Mouse (Mus musculus): ENCODE measurements around the gene Bard1. TPM values are rescaled to one million over a fixed set of nuclear protein-coding genes. Genes with fewer than 3 reads are reported as not detected.

Bard1 gene
- polyA plus RNA-seq, 1 experiment from 2014 or later: 1.8 TPM

DNA sequence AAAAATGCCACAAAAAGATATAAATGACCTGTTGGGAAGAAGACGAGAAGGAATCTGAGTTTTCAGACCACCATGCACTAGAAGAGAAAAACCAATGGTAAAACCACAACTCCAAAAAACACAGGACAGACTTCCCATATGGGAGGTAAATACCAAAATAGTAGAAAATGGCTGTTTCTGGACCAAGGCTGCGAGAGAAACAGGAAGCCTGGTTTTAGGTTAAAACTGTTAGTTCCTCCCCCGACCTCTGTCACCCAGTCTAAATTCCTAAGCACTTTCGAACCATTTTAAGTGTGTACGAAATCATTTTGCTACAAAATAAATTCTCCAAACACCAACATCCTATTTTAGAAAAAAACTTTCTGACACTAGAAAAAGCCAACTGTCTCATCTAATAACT is 80.2 kb downstream of the Bard1 start:
- no peak overlapping the region for H3K4me2 ChIP-seq (ENCODE audit: low read depth, low read length)
- ATAC-seq (ENCODE audit: low read depth): no peak
- H3K4me1 ChIP-seq (ENCODE audit: control insufficient read depth, low read depth, low read length): no peaks in the 10 kb centered on the region
- H3K36me3 ChIP-seq (ENCODE audit: control insufficient read depth, insufficient read depth): peaks cover 6% of the 10 kb centered on the region
- H3K9me3 ChIP-seq (replicated peaks; ENCODE audit: control insufficient read depth, low read length): no peaks in the 10 kb centered on the region
- no peaks in the 10 kb centered on the region for H3K27me3 ChIP-seq (ENCODE audit: control insufficient read depth, insufficient read depth, low read depth, low read length)
- no peak overlapping the region for H3K27ac ChIP-seq (ENCODE audit: low read length)
- H3K4me3 ChIP-seq (ENCODE audit: low read depth, low read length): no peak overlapping the region
- H3K9ac ChIP-seq (ENCODE audit: low read depth, low read length): no peak overlapping the region
- 26% methylated on average over 5 of the region's 5 CpGs for WGBS (ENCODE audit: insufficient replicate concordance)

DNA sequence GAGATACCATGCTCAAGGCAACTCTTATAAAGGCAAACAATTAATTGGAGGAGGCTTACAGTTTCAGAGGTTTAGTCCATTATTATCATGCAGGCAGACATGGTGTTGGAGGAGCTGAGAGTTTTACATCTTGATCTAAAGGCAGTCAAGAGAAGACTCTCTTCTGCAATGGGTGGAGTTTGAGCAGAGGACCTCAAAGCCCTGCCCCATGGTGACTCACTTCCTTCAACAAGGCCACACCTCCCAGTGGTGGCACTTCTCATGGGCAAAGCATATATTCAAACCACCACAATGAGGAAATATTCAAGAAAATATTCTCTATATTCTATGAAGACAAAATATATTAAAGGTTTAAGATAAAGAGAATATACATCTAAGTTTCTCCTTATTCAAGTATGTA is 88.6 kb downstream of the Bard1 start:
- H3K27me3 ChIP-seq (ENCODE audit: control insufficient read depth, insufficient read depth, low read depth, low read length): no peaks in the 10 kb centered on the region
- no peak overlapping the region for H3K27ac ChIP-seq (ENCODE audit: low read length)
- no peak for ATAC-seq (ENCODE audit: low read depth)
- no peaks in the 10 kb centered on the region for H3K36me3 ChIP-seq (ENCODE audit: control insufficient read depth, insufficient read depth)
- H3K4me1 ChIP-seq (ENCODE audit: control insufficient read depth, low read depth, low read length): no peaks in the 10 kb centered on the region
- H3K4me2 ChIP-seq (ENCODE audit: low read depth, low read length): no peak overlapping the region
- H3K9me3 ChIP-seq (replicated peaks; ENCODE audit: control insufficient read depth, low read length): no peaks in the 10 kb centered on the region
- no peak overlapping the region for H3K9ac ChIP-seq (ENCODE audit: low read depth, low read length)
- H3K4me3 ChIP-seq (ENCODE audit: low read depth, low read length): no peak overlapping the region

GRCm38 (mm10) chr1:71005998-71006397 is 96.9 kb downstream of the Bard1 start:
- no peaks in the 10 kb centered on the region for H3K4me1 ChIP-seq (ENCODE audit: control insufficient read depth, low read depth, low read length)
- no peak for ATAC-seq (ENCODE audit: low read depth)
- 50% methylated on average over 6 of the region's 6 CpGs for WGBS (ENCODE audit: insufficient replicate concordance)

DNA sequence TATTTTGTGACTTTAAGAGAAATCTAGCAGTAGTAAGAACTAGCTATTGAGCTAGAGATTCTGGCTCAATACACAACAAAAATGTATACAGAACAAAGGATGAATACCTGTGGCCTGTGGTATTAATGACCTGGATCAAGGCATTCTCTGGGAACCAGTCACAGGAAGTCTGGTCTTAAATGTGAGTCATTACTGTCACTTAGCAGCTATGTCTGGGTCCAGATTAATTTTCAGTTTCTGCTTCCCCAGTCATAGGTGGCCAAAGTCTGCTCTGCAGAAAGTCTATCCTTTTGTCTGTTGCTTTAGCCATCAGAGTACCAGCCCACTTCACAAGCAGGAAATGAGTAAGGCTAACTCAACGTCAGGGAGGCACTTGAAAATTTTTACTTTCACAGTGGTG is 98.8 kb downstream of the Bard1 start:
- Histone ChIP-seq H3K9me3 (replicated peaks; ENCODE audit: control insufficient read depth, low read length) (no peaks in the 10 kb centered on the region), H3K27ac (ENCODE audit: low read length) (no peak overlapping the region), H3K4me1 (ENCODE audit: control insufficient read depth, low read depth, low read length) (no peaks in the 10 kb centered on the region), H3K4me3 (ENCODE audit: low read depth, low read length) (no peak overlapping the region), H3K27me3 (ENCODE audit: control insufficient read depth, insufficient read depth, low read depth, low read length) (no peaks in the 10 kb centered on the region), H3K4me2 (ENCODE audit: low read depth, low read length) (no peak overlapping the region), H3K36me3 (ENCODE audit: control insufficient read depth, insufficient read depth) (no peaks in the 10 kb centered on the region), H3K9ac (ENCODE audit: low read depth, low read length) (no peak overlapping the region)
- no peak for ATAC-seq (ENCODE audit: low read depth)
- WGBS (ENCODE audit: insufficient replicate concordance): 9% methylated on average over 1 of the region's 1 CpGs

More at GRCm38 (mm10) chr1:71005998-71006397, 96.9 kb downstream of the Bard1 start:
- H3K9ac ChIP-seq (ENCODE audit: low read depth, low read length): no peak overlapping the region
- H3K4me2 ChIP-seq (ENCODE audit: low read depth, low read length): no peak overlapping the region
- no peaks in the 10 kb centered on the region for H3K27me3 ChIP-seq (ENCODE audit: control insufficient read depth, insufficient read depth, low read depth, low read length)
- H3K27ac ChIP-seq (ENCODE audit: low read length): no peak overlapping the region
- no peaks in the 10 kb centered on the region for H3K9me3 ChIP-seq (replicated peaks; ENCODE audit: control insufficient read depth, low read length)
- no peak overlapping the region for H3K4me3 ChIP-seq (ENCODE audit: low read depth, low read length)
- H3K36me3 ChIP-seq (ENCODE audit: control insufficient read depth, insufficient read depth): no peaks in the 10 kb centered on the region

- no peaks in the 10 kb centered on the region for H3K9me3 ChIP-seq (replicated peaks; ENCODE audit: control insufficient read depth, low read length)
- 20% methylated on average over 1 of the region's 1 CpGs for WGBS (ENCODE audit: insufficient replicate concordance)
These were observed 99.2 kb downstream of the Bard1 start for GRCm38 (mm10) chr1:71003741-71004140.

GRCm38 (mm10) chr1:70997377-70997993 is 105.5 kb downstream of the Bard1 start:
- Histone ChIP-seq H3K9ac (ENCODE audit: low read depth, low read length) (no peak overlapping the region), H3K36me3 (ENCODE audit: control insufficient read depth, insufficient read depth) (no peaks in the 10 kb centered on the region), H3K4me3 (ENCODE audit: low read depth, low read length) (no peak overlapping the region), H3K4me2 (ENCODE audit: low read depth, low read length) (no peak overlapping the region), H3K9me3 (replicated peaks; ENCODE audit: control insufficient read depth, low read length) (no peaks in the 10 kb centered on the region), H3K4me1 (ENCODE audit: control insufficient read depth, low read depth, low read length) (no peaks in the 10 kb centered on the region), H3K27me3 (ENCODE audit: control insufficient read depth, insufficient read depth, low read depth, low read length) (no peaks in the 10 kb centered on the region), H3K27ac (ENCODE audit: low read length) (no peak overlapping the region)
- ATAC-seq (ENCODE audit: low read depth): no peak
- WGBS (ENCODE audit: insufficient replicate concordance): 62% methylated on average over 10 of the region's 10 CpGs

More at GRCm38 (mm10) chr1:71003741-71004140, 99.2 kb downstream of the Bard1 start:
- no peak for ATAC-seq (ENCODE audit: low read depth)
- Histone ChIP-seq H3K4me3 (ENCODE audit: low read depth, low read length) (no peak overlapping the region), H3K36me3 (ENCODE audit: control insufficient read depth, insufficient read depth) (no peaks in the 10 kb centered on the region), H3K27ac (ENCODE audit: low read length) (no peak overlapping the region), H3K4me1 (ENCODE audit: control insufficient read depth, low read depth, low read length) (no peaks in the 10 kb centered on the region), H3K27me3 (ENCODE audit: control insufficient read depth, insufficient read depth, low read depth, low read length) (no peaks in the 10 kb centered on the region), H3K4me2 (ENCODE audit: low read depth, low read length) (no peak overlapping the region), H3K9ac (ENCODE audit: low read depth, low read length) (no peak overlapping the region)

DNA sequence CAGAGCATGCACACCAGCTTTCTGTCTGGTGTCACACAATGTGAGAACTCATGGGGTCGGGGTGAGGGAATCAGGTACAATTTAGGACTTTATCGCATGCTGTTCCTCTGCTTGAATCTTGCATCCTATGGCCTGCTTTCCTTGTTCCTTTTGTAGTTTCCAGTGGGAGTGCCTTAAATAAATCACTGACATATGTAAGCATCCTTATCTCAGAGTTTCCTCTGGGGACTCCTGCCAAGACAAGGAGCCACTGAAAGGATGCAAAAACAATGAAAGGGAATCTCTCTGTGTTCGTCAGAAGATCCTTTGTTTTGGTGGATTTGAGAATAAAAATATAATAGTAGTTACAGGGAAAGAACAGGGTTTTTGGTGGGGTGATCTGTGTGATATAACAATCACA is 106.2 kb downstream of the Bard1 start:
- H3K36me3 ChIP-seq (ENCODE audit: control insufficient read depth, insufficient read depth): no peaks in the 10 kb centered on the region
- no peak overlapping the region for H3K27ac ChIP-seq (ENCODE audit: low read length)
- 58% methylated on average over 3 of the region's 3 CpGs for WGBS (ENCODE audit: insufficient replicate concordance)
- no peak for ATAC-seq (ENCODE audit: low read depth)
- H3K9ac ChIP-seq (ENCODE audit: low read depth, low read length): no peak overlapping the region
- H3K9me3 ChIP-seq (replicated peaks; ENCODE audit: control insufficient read depth, low read length): no peaks in the 10 kb centered on the region
- H3K4me1 ChIP-seq (ENCODE audit: control insufficient read depth, low read depth, low read length): no peaks in the 10 kb centered on the region
- H3K4me2 ChIP-seq (ENCODE audit: low read depth, low read length): no peak overlapping the region
- no peaks in the 10 kb centered on the region for H3K27me3 ChIP-seq (ENCODE audit: control insufficient read depth, insufficient read depth, low read depth, low read length)
- H3K4me3 ChIP-seq (ENCODE audit: low read depth, low read length): no peak overlapping the region

All from liver, embryonic 16.5 days (tissue).